Mouse (Mus musculus) left cerebral cortex, postnatal 25 days (tissue): ENCODE measurements around the gene Ascc1. TPM values are rescaled to one million over a fixed set of nuclear protein-coding genes. Genes with fewer than 3 reads are reported as not detected.
"Not testable (repeated sequence)": the region's sequence is repeated elsewhere in the genome, so short reads cannot be mapped to it uniquely, and the experiment has no call there.

Source experiments
- DNase-seq, 2 experiments: peaks; one replicate each; pipeline ENCODE4 v3.0.0; 2022; ENCODE audit warnings: low spot score in 2 of 2, mixed read lengths in 1 of 2
- intact Hi-C: fragments of 180-260 bp; cut with DNase I; formaldehyde crosslinking; loops from one replicate; pipeline ENCODE4 v1.15.1; 2025
- microRNA-seq, 2 experiments: library from miRNA; unstranded; fragments of <30 nt; microRNA quantifications; one replicate each; pipeline ENCODE4 v1.2.0; 2022
- total RNA-seq, 2 experiments: library from RNA; stranded (reverse); gene quantifications; 2 replicates each; pipeline ENCODE4 v1.2.3; 2021

Ascc1 gene
- total RNA-seq, 2 experiments from 2014 or later = 15.1 to 15.5 TPM

GRCm38 (mm10) chr10:60136010-60136409 is 133.4 kb downstream of the Ascc1 start:
- DNase-seq, intact Hi-C loops: not testable (repeated sequence)

DNA sequence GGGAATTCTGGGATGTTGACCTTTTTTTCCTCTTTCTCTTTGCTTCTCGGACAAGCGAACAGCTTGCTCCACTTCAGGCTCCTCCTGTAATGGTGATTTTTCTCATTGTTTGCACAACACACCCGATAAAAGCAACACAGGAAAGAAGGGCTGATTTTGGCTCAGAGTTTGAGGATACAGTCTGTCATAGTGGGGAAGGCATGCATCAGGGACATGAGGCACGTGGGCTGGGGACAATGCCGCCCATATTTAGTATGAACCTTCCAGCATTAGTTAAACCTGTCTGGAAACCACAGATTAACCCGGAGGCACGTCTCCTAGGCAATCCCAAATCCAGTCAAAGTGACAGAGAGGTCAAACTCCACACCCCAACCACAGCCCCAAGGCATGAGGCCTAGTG is 134.3 kb downstream of the Ascc1 start:
- intact Hi-C loops = no loop called here
- no peak for DNase-seq

DNA sequence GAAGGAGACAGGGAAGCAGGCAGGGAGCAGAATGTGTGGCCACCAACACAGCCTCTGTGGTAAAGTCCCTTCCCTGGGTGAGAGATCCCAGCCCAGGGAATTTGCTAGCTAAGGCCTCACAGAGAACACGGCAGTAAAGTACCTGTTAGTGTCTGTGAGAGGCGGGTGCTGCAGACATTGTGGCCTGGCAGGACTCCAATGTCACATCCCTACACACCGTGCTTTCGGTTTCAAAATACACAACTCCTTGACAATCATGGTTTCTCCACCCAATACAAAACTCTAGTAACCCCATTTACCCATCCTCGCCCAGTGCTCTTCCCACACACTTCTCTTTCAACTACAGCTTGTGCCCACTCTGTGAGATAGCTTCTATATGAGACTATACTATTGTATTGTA is 136.1 kb downstream of the Ascc1 start:
- intact Hi-C loops = no loop called here
- DNase-seq = no peak

GRCm38 (mm10) chr10:60140751-60141150 is 138.1 kb downstream of the Ascc1 start:
- no peak for DNase-seq
- intact Hi-C loops = loop anchor here (10.0 kb wide), 1 partner anchor 274 kb away; no protein-coding TSS in a partner anchor

DNA sequence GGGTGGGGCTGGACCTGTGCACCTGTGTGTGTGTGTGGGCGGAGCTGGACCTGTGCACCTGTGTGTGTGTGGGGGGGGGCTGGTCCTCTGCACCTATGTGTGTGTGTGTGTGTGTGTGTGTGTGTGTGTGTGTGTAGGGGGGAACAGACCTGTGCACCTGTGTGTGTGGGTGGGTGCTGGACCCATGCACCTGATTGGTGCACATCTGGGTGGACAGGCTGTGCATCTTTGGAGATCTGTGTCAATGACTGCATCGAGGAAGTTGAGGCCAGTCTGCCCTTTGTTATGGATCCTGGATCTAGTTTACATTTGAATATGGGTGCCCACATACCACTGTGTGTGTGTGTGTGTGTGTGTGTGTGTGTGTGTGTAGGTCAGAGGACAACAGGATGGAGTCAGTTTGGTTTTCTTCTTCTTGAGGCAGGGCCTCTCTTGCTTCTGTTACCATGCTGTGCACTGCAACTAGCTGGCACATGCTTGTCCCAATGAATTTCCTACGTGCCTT is 139.1 kb downstream of the Ascc1 start:
- intact Hi-C loops = loop anchor here (10.0 kb wide), 1 partner anchor 273 kb away; no protein-coding TSS in a partner anchor
- no peak for DNase-seq

DNA sequence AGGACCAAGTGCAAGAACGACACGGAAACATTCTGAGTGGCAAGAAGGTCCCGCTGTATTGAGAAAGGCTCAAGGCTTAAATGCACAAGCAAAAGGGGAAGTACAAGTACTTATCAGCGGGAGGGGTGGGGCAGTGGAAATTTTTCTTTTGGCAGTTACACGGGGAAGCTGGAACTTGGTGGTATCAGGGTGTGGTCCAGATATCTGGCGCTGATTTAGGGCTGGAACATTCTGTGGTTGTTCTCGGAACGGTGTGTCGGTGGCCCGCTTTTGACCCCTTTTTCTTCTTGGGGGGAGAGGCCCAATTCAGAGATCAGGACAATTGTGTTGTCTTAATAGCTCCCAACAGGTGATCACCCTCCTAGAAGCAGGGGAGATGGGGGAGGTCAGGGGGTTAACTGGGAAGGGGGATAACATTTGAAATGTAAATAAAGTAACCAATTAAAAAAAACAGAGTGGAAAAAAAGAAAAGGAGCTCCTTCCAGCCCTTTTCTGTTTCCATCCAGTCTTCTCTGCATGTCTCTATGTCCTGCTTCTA is 145.0 kb downstream of the Ascc1 start:
- DNase-seq = not testable (repeated sequence)
- intact Hi-C loops = loop anchor here (1.0 to 10.0 kb wide), 4 partner anchors 43 to 267 kb away; no protein-coding TSS in a partner anchor

DNA sequence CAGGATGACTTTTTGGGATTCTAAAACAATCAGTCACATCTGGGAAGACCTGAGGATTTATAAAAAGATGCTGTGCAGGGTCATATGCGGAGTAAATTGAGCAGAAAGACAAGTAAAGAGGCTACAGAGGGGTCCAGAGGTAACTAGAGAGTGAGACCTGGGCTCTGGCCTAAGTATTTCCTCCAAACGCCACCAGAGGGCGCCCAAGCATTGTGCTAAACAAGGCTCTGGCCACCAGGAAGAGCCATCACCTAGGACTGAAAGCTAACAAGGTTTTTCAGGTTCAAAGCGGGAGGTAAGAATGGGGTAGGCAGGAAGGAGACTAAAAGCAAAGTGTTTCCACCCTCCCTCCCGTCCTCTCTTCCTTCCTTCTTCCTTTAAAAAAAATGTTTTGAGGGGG is 145.5 kb downstream of the Ascc1 start:
- peak; percentile 64 to 74 for DNase-seq
- intact Hi-C loops = loop anchor here (1.0 to 10.0 kb wide), 4 partner anchors 43 to 267 kb away; no protein-coding TSS in a partner anchor

Small RNA genes within 50 kb of the gene (microRNA-seq; reads per million reads assigned to microRNA genes)
- gene Mir6906 = 3.7 to 4.5 reads per million in 2 experiments

Other genes starting within 250 kb of the Ascc1 start
- gene Dnajb12, start 123.2 kb upstream of the Ascc1 start, total RNA-seq = 10 to 100 TPM; 49.7 to 52.8 TPM
- 10 to 100 TPM; 40.8 to 42.6 TPM for gene Ddit4, start 51.0 kb upstream of the Ascc1 start, total RNA-seq
- 10 to 100 TPM; 62.9 to 63.5 TPM for gene Anapc16, start 330 bp downstream of the Ascc1 start, total RNA-seq
- gene Spock2, start 103.4 kb downstream of the Ascc1 start, total RNA-seq = 100 to 1,000 TPM; 588 to 602 TPM
- gene Chst3, start 216.5 kb downstream of the Ascc1 start, total RNA-seq = 1 to 10 TPM; 1.6 to 1.8 TPM